Mouse (Mus musculus) E14TG2a.4 (cell line): ENCODE results near the gene Nlrc5.

Source experiments
- CTCF ChIP-seq: conservative IDR thresholded peaks from 2 replicates; pipeline ENCODE4 v1.5.1; 2014; ENCODE audit warnings: low read length
- NANOG ChIP-seq: IDR thresholded peaks from 2 replicates; pipeline ENCODE4 v1.6.1; 2014; ENCODE audit warnings: borderline replicate concordance, low read length, mixed read lengths

- no peak for TF ChIP-seq NANOG
- TF ChIP-seq CTCF: no peak
Measured at GRCm38 (mm10) chr8:94532525-94532872, 98.3 kb downstream of the Nlrc5 start.
